Mouse (Mus musculus) fibroblast of lung, adult 2 months (primary cell): ENCODE data around the gene Atf7ip2.

ENCODE experiments used
- DNase-seq: peaks from one replicate; pipeline ENCODE4 v3.0.0-alpha.2; 2011; ENCODE audit warnings: low read depth

Atf7ip2 gene

GRCm38 (mm10) chr16:10297696-10298644 lies 105.5 kb downstream of the Atf7ip2 start:
- no peak for DNase-seq

GRCm38 (mm10) chr16:10299637-10300036 lies 107.1 kb downstream of the Atf7ip2 start:
- DNase-seq: no peak

GRCm38 (mm10) chr16:10300231-10301186 lies 108.0 kb downstream of the Atf7ip2 start:
- no peak for DNase-seq
